Mouse (Mus musculus) thymus, adult 2 months (tissue): ENCODE measurements around the gene Tspan5.

ENCODE experiments used
- CTCF ChIP-seq: fragments of 200-500 bp; IDR thresholded peaks from 2 replicates; pipeline ENCODE4 v1.5.1; 2012; ENCODE audit warnings: mild to moderate bottlenecking, control low read depth, low read length, moderate library complexity, borderline replicate concordance; ENCODE audit not compliant: control insufficient read depth, poor library complexity, insufficient read depth; ENCODE audit errors: extremely low read depth
- POLR2A ChIP-seq: fragments of 200-500 bp; IDR thresholded peaks from 2 replicates; pipeline ENCODE4 v1.6.1; 2012; ENCODE audit warnings: mild to moderate bottlenecking, low read length, control low read depth, moderate library complexity; ENCODE audit not compliant: control insufficient read depth, poor library complexity, insufficient read depth; ENCODE audit errors: extremely low read depth

DNA sequence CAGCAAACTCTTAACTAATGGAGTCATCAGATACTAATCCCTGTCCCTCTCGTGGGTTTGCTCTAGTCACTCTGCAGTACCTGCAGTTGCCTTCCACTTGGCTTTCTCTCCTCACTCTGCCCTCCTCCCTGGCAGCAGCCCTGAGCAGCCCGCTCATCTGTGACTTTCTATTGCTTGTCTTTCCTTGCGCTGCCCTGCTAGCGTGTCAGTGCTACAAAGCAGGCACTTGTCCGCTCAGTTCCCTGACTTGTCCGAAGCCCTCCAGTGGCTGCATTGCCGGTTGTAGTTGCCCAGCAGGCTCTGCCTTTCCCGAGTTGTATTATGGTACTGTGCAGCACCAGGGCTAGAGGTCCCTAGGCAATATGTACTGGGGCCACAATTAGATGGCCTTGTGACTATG, 117.7 kb downstream of the Tspan5 start:
- TF ChIP-seq POLR2A (no peak), CTCF (no peak)
